Mouse (Mus musculus) G1E (cell line): ENCODE results near the gene Ralgapa2.

Experiments used
- CTCF ChIP-seq: IDR thresholded peaks from 2 replicates; pipeline ENCODE4 v1.5.1; 2012; ENCODE audit warnings: low read depth, low read length, inconsistent platforms, mixed read lengths
- GATA1 ChIP-seq: IDR thresholded peaks from 2 replicates; pipeline ENCODE4 v1.6.1; 2012; ENCODE audit warnings: borderline replicate concordance, low read length, inconsistent platforms, mixed read lengths
- POLR2AphosphoS5 ChIP-seq: IDR thresholded peaks from 2 replicates; pipeline ENCODE4 v1.6.1; 2012; ENCODE audit warnings: low read depth, low read length, inconsistent platforms; ENCODE audit not compliant: insufficient replicate concordance

DNA sequence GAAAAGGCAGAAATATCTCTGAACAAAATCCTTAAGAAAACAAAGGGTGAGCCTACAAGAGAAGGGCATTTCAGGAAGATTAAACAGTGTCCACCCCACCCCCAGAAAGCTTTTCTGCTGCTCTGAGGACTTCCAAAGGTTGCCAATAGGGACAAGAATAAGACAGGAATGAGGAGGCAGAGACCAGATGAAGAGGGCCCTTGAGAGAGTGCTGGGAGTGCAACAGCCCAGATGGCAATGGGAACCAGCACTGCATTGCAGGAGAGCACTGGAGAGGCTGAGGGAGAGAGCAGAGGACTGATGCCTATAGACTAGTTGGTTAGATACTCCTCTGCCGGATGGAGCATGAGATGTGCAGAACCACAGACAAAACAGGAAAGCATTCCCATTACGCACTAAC, 43.2 kb downstream of the Ralgapa2 start:
- no peak for TF ChIP-seq GATA1
- no peak for TF ChIP-seq CTCF
- no peak for TF ChIP-seq POLR2AphosphoS5
